Mouse (Mus musculus) heart, embryonic 13.5 days (tissue): ENCODE results near the gene Kdm4a. TPM values are rescaled to one million over a fixed set of nuclear protein-coding genes. Genes with fewer than 3 reads are reported as not detected.

Experiments used
- ATAC-seq: fragments of 200-750 bp; cut with Nextera tagmentation; 2 replicates; pipeline ENCODE4 v1.8.0; 2017; ENCODE audit warnings: moderate TSS enrichment; ENCODE audit not compliant: insufficient number of reproducible peaks, low FRiP score, low TSS enrichment; ENCODE audit errors: extremely low read depth
- H3K27ac ChIP-seq: fragments of 300-500 bp; sonication (generic); replicated peaks from 2 replicates; pipeline ENCODE4 v1.5.1; 2015; ENCODE audit warnings: moderate library complexity, mild to moderate bottlenecking, inconsistent platforms
- H3K27me3 ChIP-seq: fragments of 300-500 bp; sonication (generic); replicated peaks from 2 replicates; pipeline ENCODE4 v1.6.1; 2015; ENCODE audit warnings: mild to moderate bottlenecking, inconsistent platforms
- H3K36me3 ChIP-seq: fragments of 300-500 bp; sonication (generic); 2 replicates; pipeline ENCODE4 v1.6.1; 2015; ENCODE audit warnings: mild to moderate bottlenecking, inconsistent platforms
- H3K4me1 ChIP-seq: fragments of 300-500 bp; sonication (generic); 2 replicates; pipeline ENCODE4 v1.6.1; 2015; ENCODE audit warnings: inconsistent platforms
- H3K4me2 ChIP-seq: fragments of 300-500 bp; sonication (generic); 2 replicates; pipeline ENCODE4 v1.6.1; 2015; ENCODE audit warnings: inconsistent platforms, mild to moderate bottlenecking, moderate library complexity
- H3K4me3 ChIP-seq: fragments of 300-500 bp; sonication (generic); 2 replicates; pipeline ENCODE4 v1.5.1; 2015; ENCODE audit warnings: moderate library complexity, mild to moderate bottlenecking, inconsistent platforms
- H3K9ac ChIP-seq: fragments of 300-500 bp; sonication (generic); 2 replicates; pipeline ENCODE4 v1.6.1; 2015; ENCODE audit warnings: inconsistent platforms, mild to moderate bottlenecking, moderate library complexity
- H3K9me3 ChIP-seq: fragments of 300-500 bp; sonication (generic); 2 replicates; pipeline ENCODE4 v1.6.1; 2016; ENCODE audit warnings: inconsistent platforms
- WGBS: fragments of 180-500 bp; shearing (Covaris S2); methylation state at CpG from one replicate; pipeline ENCODE4 v1.1.7; 2015; ENCODE audit warnings: mixed read lengths; 5-methylcytosine and 5-hydroxymethylcytosine counted together
- polyA plus RNA-seq: library from polyadenylated mRNA; unstranded; fragments of >200 nt; fragmentation: Nextera tagmentation; extraction: Ambion mirVana; gene quantifications from 2 replicates; pipeline ENCODE4 v1.2.1, GENCODE M21; 2015

Kdm4a gene
- polyA plus RNA-seq, 1 experiment from 2014 or later, result 24.4 TPM

- no peak for ATAC-seq
- Histone ChIP-seq H3K4me2 (no peak overlapping the region), H3K9me3 (no peaks in the 10 kb centered on the region), H3K4me1 (peaks cover 11% of the 10 kb centered on the region), H3K9ac (no peak overlapping the region), H3K27ac (peak overlapping the region; percentile 50; the same call in 1 of the 2 replicates), H3K36me3 (peaks cover 79% of the 10 kb centered on the region), H3K4me3 (no peak overlapping the region), H3K27me3 (no peaks in the 10 kb centered on the region)
- 50% methylated on average over 5 of the region's 5 CpGs for WGBS
Observed at GRCm38 (mm10) chr4:118138891-118139290, 41.0 kb downstream of the Kdm4a start.

GRCm38 (mm10) chr4:118137857-118138256, 42.0 kb downstream of the Kdm4a start:
- H3K36me3 ChIP-seq, result peaks cover 68% of the 10 kb centered on the region
- ATAC-seq, result no peak

GRCm38 (mm10) chr4:118137311-118137710, 42.5 kb downstream of the Kdm4a start:
- H3K27ac ChIP-seq, result no peak overlapping the region
- H3K4me3 ChIP-seq, result no peak overlapping the region
- peaks cover 20% of the 10 kb centered on the region for H3K4me1 ChIP-seq
- WGBS, result 93% methylated on average over 10 of the region's 10 CpGs
- H3K27me3 ChIP-seq, result no peaks in the 10 kb centered on the region
- H3K4me2 ChIP-seq, result no peak overlapping the region
- no peaks in the 10 kb centered on the region for H3K9me3 ChIP-seq
- peaks cover 63% of the 10 kb centered on the region for H3K36me3 ChIP-seq
- H3K9ac ChIP-seq, result no peak overlapping the region
- ATAC-seq, result no peak

More at GRCm38 (mm10) chr4:118137857-118138256, 42.0 kb downstream of the Kdm4a start:
- H3K9me3 ChIP-seq, result no peaks in the 10 kb centered on the region
- peaks cover 20% of the 10 kb centered on the region for H3K4me1 ChIP-seq
- H3K4me3 ChIP-seq, result no peak overlapping the region
- H3K4me2 ChIP-seq, result no peak overlapping the region
- H3K9ac ChIP-seq, result no peak overlapping the region
- 84% methylated on average over 16 of the region's 16 CpGs for WGBS
- no peak overlapping the region for H3K27ac ChIP-seq
- no peaks in the 10 kb centered on the region for H3K27me3 ChIP-seq

GRCm38 (mm10) chr4:118135414-118135813, 44.4 kb downstream of the Kdm4a start:
- 93% methylated on average over 1 of the region's 1 CpGs for WGBS
- peak overlapping the region; percentile 97 for H3K4me3 ChIP-seq
- peaks cover 20% of the 10 kb centered on the region for H3K4me1 ChIP-seq
- peak overlapping the region; percentile 82 for H3K9ac ChIP-seq
- H3K9me3 ChIP-seq, result no peaks in the 10 kb centered on the region
- no peaks in the 10 kb centered on the region for H3K27me3 ChIP-seq
- H3K36me3 ChIP-seq, result peaks cover 44% of the 10 kb centered on the region
- H3K27ac ChIP-seq, result peak overlapping the region; percentile 80
- no peak for ATAC-seq
- peak overlapping the region; percentile 82 for H3K4me2 ChIP-seq

- Histone ChIP-seq H3K27ac (peak within 1 kb of the TSS; percentile 80), H3K9me3 (no peaks in the 10 kb centered on the region), H3K27me3 (no peaks in the 10 kb centered on the region), H3K4me1 (peaks cover 20% of the 10 kb centered on the region), H3K4me3 (peak within 1 kb of the TSS; percentile 97), H3K4me2 (peak within 1 kb of the TSS; percentile 82), H3K36me3 (peaks cover 37% of the 10 kb centered on the region), H3K9ac (peak within 1 kb of the TSS; percentile 94)
- under 1% methylated on average over 70 of the region's 84 CpGs for WGBS
- ATAC-seq, result peak; percentile 93
Observed at GRCm38 (mm10) chr4:118134485-118135365, 45.1 kb downstream of the Kdm4a start, which contains the start of gene St3gal3. Gene St3gal3, minus strand, starts transcription at chr4:118134914.

- peaks cover 21% of the 10 kb centered on the region for H3K4me1 ChIP-seq
- no peak for ATAC-seq
- H3K27me3 ChIP-seq, result no peaks in the 10 kb centered on the region
- peaks cover 5% of the 10 kb centered on the region for H3K36me3 ChIP-seq
- no peak overlapping the region for H3K27ac ChIP-seq
- no peak overlapping the region for H3K4me3 ChIP-seq
- no peak overlapping the region for H3K9ac ChIP-seq
- H3K9me3 ChIP-seq, result no peaks in the 10 kb centered on the region
- 87% methylated on average over 5 of the region's 5 CpGs for WGBS
- no peak overlapping the region for H3K4me2 ChIP-seq
Observed at GRCm38 (mm10) chr4:118131329-118131728, 48.5 kb downstream of the Kdm4a start.

- peaks cover 13% of the 10 kb centered on the region for H3K4me1 ChIP-seq
- 74% methylated on average over 14 of the region's 14 CpGs for WGBS
- no peak overlapping the region for H3K27ac ChIP-seq
- H3K9me3 ChIP-seq, result no peaks in the 10 kb centered on the region
- no peak; the same call in 1 of the 2 replicates for ATAC-seq
- no peak overlapping the region for H3K4me3 ChIP-seq
- H3K27me3 ChIP-seq, result no peaks in the 10 kb centered on the region
- H3K36me3 ChIP-seq, result no peaks in the 10 kb centered on the region
- H3K4me2 ChIP-seq, result no peak overlapping the region
- no peak overlapping the region for H3K9ac ChIP-seq
Observed at GRCm38 (mm10) chr4:118123030-118123704, 56.7 kb downstream of the Kdm4a start.

- Histone ChIP-seq H3K27ac (no peak overlapping the region), H3K9ac (no peak overlapping the region), H3K4me3 (no peak overlapping the region), H3K4me1 (peaks cover 8% of the 10 kb centered on the region), H3K4me2 (no peak overlapping the region), H3K27me3 (no peaks in the 10 kb centered on the region), H3K9me3 (no peaks in the 10 kb centered on the region), H3K36me3 (no peaks in the 10 kb centered on the region)
- ATAC-seq, result no peak
- 73% methylated on average over 10 of the region's 10 CpGs for WGBS
Observed at GRCm38 (mm10) chr4:118122078-118122477, 57.8 kb downstream of the Kdm4a start.

- no peak for ATAC-seq
- H3K9me3 ChIP-seq, result no peaks in the 10 kb centered on the region
- H3K4me2 ChIP-seq, result no peak overlapping the region
- no peaks in the 10 kb centered on the region for H3K36me3 ChIP-seq
- 86% methylated on average over 10 of the region's 10 CpGs for WGBS
- H3K4me1 ChIP-seq, result peaks cover 4% of the 10 kb centered on the region
- H3K4me3 ChIP-seq, result no peak overlapping the region
- no peaks in the 10 kb centered on the region for H3K27me3 ChIP-seq
- no peak overlapping the region for H3K27ac ChIP-seq
- H3K9ac ChIP-seq, result no peak overlapping the region
Observed at GRCm38 (mm10) chr4:118117565-118117964, 62.3 kb downstream of the Kdm4a start.

- Histone ChIP-seq H3K27me3 (no peaks in the 10 kb centered on the region), H3K4me1 (peaks cover 8% of the 10 kb centered on the region), H3K36me3 (no peaks in the 10 kb centered on the region), H3K27ac (no peak overlapping the region), H3K4me3 (no peak overlapping the region), H3K4me2 (no peak overlapping the region), H3K9me3 (no peaks in the 10 kb centered on the region), H3K9ac (no peak overlapping the region)
- no peak for ATAC-seq
- 84% methylated on average over 11 of the region's 11 CpGs for WGBS
Observed at GRCm38 (mm10) chr4:118116098-118116497, 63.7 kb downstream of the Kdm4a start.

- H3K4me3 ChIP-seq, result no peak overlapping the region
- ATAC-seq, result no peak
- WGBS, result 67% methylated on average over 7 of the region's 7 CpGs
Observed at GRCm38 (mm10) chr4:118115132-118115531, 64.7 kb downstream of the Kdm4a start.

More at GRCm38 (mm10) chr4:118115132-118115531, 64.7 kb downstream of the Kdm4a start:
- Histone ChIP-seq H3K9ac (no peak overlapping the region), H3K4me2 (no peak overlapping the region), H3K27ac (no peak overlapping the region), H3K4me1 (peaks cover 8% of the 10 kb centered on the region), H3K36me3 (no peaks in the 10 kb centered on the region), H3K9me3 (no peaks in the 10 kb centered on the region), H3K27me3 (no peaks in the 10 kb centered on the region)
